Mouse (Mus musculus) naive thymus-derived CD4-positive, alpha-beta T cell, adult 2 months (primary cell): Measurements from ENCODE around the gene Myo19.
"Not testable (repeated sequence)": the region's sequence is repeated elsewhere in the genome, so short reads cannot be mapped to it uniquely, and the experiment has no call there.

Experiments used
- DNase-seq: peaks from one replicate; pipeline ENCODE4 v3.0.0-alpha.2; 2011; ENCODE audit warnings: low read depth

Myo19 gene

DNA sequence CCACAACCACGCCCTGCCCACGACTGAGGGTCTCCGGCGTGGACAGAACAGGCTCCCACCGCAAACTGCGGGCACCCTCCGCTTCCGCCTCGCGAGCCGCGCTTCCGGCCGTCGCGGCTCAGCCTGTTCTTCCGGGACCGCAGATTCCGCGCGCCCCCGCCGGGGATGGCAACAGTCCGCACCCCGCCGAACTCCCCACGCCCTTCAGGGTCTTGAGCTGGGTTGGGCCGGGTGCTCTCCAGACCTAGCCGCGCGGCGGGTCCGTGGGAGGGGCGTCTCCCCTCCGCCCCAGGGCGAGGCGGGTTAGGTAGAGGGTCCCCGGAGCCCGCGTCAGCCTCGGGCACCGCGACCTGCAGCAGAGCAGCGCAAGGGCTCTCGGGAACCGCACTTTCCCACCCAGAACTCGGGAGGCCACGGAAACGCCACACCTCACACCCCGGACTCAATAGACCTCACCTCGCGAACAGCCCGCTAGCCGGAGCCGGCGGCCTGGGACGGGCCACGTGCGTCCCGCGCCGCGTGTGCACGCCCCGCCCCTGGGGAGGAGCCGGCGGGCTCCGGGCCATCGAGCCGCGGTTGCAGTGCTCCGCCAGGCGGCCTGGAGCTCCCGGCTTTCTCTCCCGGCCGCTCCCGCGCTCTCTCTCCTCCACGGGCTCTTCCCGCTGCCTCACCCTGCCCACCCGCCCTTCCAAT is at the start of gene Myo19, which contains the start of gene Pigw:
Myo19 (plus strand) TSS at position 377 of the 693 bp plus-strand sequence.
Pigw (minus strand) TSS at position 514 of the 693 bp plus-strand sequence.
- DNase-seq, result peak; percentile 81

GRCm38 (mm10) chr11:84839330-84839729 is 40.6 kb upstream of the Myo19 start:
- DNase-seq, result peak; percentile 37

DNA sequence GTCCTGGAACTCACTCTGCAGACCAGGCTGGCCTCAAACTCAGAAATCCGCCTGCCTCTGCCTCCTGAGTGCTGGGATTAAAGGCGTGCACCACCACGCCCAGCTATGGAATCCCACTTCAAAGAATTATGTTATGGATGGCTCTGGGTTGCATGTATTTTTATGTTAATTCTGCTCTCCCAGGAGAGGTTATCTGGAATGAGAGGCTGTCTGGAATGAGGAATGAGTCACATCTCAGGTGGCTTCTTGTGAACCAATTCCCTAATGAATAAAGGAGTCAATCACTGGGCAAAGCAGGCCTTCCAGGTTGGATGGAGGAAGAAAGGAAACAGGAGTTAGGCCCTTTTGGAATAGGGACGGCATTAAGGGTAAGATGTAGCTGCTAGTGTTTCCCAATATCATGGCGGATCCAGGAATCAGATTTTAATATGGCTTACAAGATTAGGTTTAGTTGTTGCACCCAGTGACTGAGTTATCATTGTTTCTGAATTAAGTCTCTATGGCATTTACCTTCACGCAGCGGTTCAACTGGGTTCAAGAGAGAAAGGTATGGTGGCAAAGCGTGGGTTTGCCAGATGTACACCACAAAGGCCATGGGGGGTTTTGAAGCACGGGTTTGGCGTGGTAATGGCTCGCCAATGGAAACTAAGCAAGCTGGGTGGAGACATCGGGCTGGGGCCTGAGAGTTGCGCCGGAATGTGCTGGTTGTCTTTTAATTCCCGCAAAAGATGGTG is 33.0 kb upstream of the Myo19 start:
- no peak for DNase-seq

- no peak for DNase-seq
Measured at GRCm38 (mm10) chr11:84847475-84848090, 32.4 kb upstream of the Myo19 start.

- DNase-seq, result no peak
Measured at GRCm38 (mm10) chr11:84855285-84855684, 24.7 kb upstream of the Myo19 start.

GRCm38 (mm10) chr11:84865268-84865667 is 14.7 kb upstream of the Myo19 start:
- no peak for DNase-seq

DNA sequence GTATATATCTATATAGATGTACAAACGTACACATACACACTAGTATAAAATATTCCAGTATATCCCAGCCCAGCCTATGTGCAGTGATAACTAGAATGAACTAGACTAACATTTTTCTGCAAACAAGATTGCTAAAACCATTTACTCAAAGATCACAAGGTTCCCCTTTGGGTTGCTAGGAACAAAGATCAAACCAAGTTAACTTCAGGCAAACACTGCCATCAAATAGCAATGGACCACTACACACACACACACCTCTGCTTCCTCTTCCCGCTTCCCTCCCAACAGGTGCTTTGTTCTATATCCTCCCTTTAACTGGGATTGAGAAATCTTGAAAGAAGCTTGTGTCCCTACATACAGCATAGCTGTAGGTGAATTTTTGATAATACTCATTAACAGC is 12.4 kb upstream of the Myo19 start:
- DNase-seq, result no peak

DNA sequence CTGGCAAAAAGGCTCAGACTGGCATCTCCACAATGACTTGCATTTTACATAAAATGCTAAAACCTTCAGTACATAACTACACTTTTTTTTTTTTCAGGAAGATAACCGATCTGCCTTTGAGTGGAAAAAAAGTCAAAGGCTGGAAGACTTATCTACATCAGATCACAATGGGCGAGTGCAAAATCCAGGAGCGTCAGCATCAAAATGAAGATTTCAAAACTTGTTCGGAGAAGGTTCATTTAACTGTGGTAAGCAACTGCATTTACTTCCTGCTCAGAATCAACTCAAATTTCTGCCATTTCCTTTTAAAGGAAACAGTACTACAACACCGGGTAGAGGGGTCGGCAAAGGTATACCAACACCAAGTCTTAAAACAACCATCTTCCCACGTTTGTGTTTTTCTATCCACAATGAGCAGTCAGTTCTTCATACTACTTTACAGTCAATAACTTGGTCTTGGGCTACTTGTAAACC is 11.1 kb upstream of the Myo19 start:
- peak; percentile 58 for DNase-seq

GRCm38 (mm10) chr11:84869537-84870232 is 10.3 kb upstream of the Myo19 start:
- peak; percentile 96 for DNase-seq

DNA sequence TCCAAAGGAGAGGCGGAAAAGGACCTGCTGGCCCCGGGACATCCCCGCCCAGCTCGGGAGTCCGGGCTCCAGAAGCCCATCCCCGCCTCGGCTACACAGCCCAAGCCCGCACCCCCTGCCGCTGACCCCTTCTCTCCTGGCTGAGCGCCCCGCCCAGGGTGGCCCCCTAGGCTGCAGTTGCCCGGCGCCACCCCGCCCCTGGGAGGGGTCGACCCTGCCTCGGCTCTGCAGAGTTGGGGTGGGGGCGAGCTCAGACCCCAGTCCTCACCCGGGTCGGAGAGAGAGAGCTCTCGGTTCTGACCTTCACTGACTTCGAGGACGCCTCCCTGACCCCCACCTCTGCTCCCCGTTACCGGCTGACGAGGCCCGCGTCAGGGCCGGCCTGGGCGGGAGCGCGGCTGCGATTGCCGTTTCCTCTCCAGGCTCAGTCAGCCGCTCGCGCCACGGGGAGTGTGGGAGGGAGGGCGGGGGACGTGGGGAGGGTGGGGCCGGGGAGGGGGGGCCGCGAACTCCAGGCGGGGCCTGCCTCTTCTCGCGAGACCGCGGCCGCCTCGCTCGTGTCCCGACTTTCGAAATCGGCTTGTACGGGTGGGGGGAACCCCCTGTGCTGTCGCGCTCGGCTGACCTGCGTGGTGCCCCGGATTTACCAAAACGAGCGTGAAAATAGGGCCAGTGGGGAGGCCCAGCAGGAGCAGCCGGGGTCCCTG is 9.5 kb upstream of the Myo19 start, which contains the start of gene Ggnbp2:
Ggnbp2 (minus strand) TSS at position 481 of the 707 bp plus-strand sequence.
- DNase-seq, result peak; percentile 95

GRCm38 (mm10) chr11:84871046-84871445 is 8.9 kb upstream of the Myo19 start:
- DNase-seq, result no peak

- no peak for DNase-seq
Measured at GRCm38 (mm10) chr11:84871548-84872069, 8.3 kb upstream of the Myo19 start.

- DNase-seq, result no peak
Measured at GRCm38 (mm10) chr11:84873042-84873833, 6.7 kb upstream of the Myo19 start.

- not testable (repeated sequence) for DNase-seq
Measured at GRCm38 (mm10) chr11:84876020-84876419, 3.9 kb upstream of the Myo19 start.

DNA sequence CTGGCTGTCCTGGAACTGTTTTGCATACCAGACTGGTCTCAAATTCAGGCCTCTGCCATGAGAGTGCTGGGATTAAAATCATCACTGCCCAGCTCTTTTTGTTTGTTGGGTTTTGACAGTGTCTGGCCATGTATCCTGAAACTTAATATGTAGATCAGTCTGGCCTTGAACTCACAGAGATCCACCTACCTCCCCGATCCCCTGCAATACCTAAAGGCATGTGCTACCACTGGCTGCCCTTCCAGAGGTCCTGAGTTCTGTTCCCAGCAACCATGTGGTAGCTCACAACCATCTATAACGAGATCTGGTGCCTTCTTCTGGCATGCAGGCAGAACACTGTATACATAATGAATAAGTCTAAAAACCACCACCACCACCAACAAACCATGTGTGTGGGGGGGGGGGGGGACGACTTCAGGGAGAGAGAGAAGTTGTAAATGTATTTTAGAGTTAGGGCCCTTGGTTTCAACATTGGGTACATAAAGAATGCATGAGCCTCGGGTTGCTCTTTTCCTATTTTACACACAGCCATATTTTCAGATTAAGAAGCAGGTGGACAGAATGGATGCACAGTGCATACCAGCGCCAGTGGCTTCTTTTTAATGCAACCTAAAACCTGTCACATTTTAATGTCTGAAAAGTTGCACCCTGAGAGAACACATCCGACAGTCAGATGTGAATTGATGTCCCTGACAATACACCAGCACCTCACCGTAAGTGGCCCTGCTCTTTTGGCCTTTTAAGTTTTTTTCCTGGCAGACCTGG is 759 bp upstream of the Myo19 start:
- peak; percentile 25 for DNase-seq

GRCm38 (mm10) chr11:84880465-84880961 is 565 bp downstream of the Myo19 start:
- DNase-seq, result peak; percentile 26

DNA sequence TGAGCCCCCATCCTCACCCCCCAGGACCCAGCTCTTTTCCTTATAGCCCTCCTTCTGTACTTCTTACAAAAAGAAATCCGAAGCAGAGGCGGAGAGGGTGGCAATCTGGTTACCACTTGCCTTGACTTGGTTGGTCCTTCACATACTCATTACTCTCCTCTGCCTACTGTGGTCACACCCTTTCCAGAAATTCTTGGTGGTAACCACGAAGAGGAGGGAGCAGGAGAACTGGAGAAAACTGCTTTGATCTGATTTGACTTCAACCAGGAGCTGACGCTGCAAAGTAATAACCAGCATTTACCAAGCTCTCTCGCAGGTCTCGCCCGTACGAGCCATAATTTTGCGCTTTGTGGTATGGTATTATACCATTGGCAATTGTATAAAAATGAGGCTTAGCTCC is 1.0 kb downstream of the Myo19 start:
- DNase-seq, result no peak

DNA sequence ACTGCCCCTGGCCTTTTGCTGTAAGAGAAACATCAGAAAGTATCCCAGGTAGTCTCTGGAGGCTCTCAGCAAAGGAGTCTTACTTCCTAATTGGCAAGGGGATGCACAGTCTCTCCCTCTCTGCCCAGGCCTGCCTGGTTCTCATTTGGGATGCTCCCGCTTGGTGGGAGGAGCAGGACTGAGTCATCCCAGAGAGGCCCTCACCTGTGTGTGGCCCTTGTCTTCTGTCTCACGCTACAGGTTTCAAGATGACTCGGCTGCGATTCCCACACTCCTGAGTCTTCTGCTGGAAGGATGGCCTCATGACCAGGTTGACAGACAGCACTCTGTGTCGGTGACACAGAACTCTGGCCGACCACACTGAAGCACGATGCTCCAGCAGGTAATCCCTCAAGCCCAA is 2.4 kb downstream of the Myo19 start:
- DNase-seq, result no peak

DNA sequence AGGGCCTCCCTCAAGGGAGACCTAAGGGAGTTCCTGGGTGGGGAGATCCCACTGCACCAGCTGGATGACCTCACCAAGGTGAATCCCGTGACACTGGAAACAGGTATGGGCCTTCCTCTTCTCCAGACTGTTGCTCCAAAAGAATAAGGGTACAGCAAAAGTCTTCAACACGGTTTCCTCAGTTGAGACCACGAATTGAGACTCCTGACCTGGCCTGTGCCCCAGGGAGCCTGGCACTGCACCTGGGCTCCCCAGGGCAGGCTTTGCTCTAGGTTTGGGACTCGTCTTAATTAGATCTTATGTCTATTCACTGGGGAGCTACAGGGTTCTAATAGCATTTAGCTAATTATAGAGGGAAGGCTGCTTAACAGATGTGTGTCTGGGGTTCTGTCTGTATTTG is 5.3 kb downstream of the Myo19 start:
- no peak for DNase-seq
